Mouse (Mus musculus) MEL (cell line): ENCODE measurements at regions not wholly inside any gene's neighbourhood (a gene's known extent, or its start where the extent isn't known, plus 50 kb on each side); places are given as distances from the start of the nearest gene placed in this dataset.

ENCODE experiments used
- DNase-seq: peaks from one replicate; pipeline ENCODE4 v3.0.0; 2011; ENCODE audit warnings: low read depth, low spot score
- H3K27ac ChIP-seq: 2 replicates; pipeline ENCODE4 v1.5.1; 2012; ENCODE audit warnings: low read depth, mild to moderate bottlenecking, control low read depth, low read length, moderate library complexity; ENCODE audit not compliant: control insufficient read depth
- H3K27me3 ChIP-seq, 2 experiments: fragments of 150-350 bp in 1 of 2; sonication (generic) in 1 of 2; 2 replicates each; pipeline ENCODE4 v1.6.1; 2012; ENCODE audit warnings: low read length in 2 of 2, mild to moderate bottlenecking in 2 of 2, improper control_type of control experiment in 1 of 2, moderate library complexity in 1 of 2; ENCODE audit not compliant: insufficient read depth in 2 of 2, control insufficient read depth in 1 of 2
- H3K36me3 ChIP-seq, 2 experiments: 2 replicates each; pipeline ENCODE4 v1.6.1; 2012 to 2014; ENCODE audit warnings: low read length in 2 of 2, improper control_type of control experiment in 1 of 2, inconsistent platforms in 1 of 2, mild to moderate bottlenecking in 1 of 2; ENCODE audit not compliant: insufficient read depth in 2 of 2, control insufficient read depth in 1 of 2
- H3K4me1 ChIP-seq, 2 experiments: fragments of 150-350 bp in 1 of 2; sonication (generic) in 1 of 2; 2 replicates each; pipeline ENCODE4 v1.6.1; 2012; ENCODE audit warnings: low read length in 2 of 2, improper control_type of control experiment in 1 of 2, mild to moderate bottlenecking in 1 of 2; ENCODE audit not compliant: insufficient read depth in 2 of 2, control insufficient read depth in 1 of 2
- H3K4me3 ChIP-seq, 2 experiments: fragments of 150-350 bp in 1 of 2; sonication (generic) in 1 of 2; 2 replicates each; pipeline ENCODE4 v1.5.1; 2012; ENCODE audit warnings: low read depth in 2 of 2, low read length in 2 of 2, mild to moderate bottlenecking in 2 of 2, moderate library complexity in 2 of 2, control low read depth in 1 of 2, improper control_type of control experiment in 1 of 2; ENCODE audit not compliant: control insufficient read depth in 1 of 2, insufficient read depth in 1 of 2
- H3K79me2 ChIP-seq: 2 replicates; pipeline ENCODE4 v1.6.1; 2012; ENCODE audit warnings: mild to moderate bottlenecking, low read length, moderate library complexity; ENCODE audit not compliant: control insufficient read depth, poor library complexity, insufficient read depth
- H3K9ac ChIP-seq: 2 replicates; pipeline ENCODE4 v1.6.1; 2012; ENCODE audit warnings: low read depth, mild to moderate bottlenecking, control low read depth, low read length, moderate library complexity; ENCODE audit not compliant: control insufficient read depth, poor library complexity, severe bottlenecking
- H3K9me3 ChIP-seq: fragments of 150-350 bp; sonication (generic); replicated peaks from 2 replicates; pipeline ENCODE4 v1.6.1; 2012; ENCODE audit warnings: mild to moderate bottlenecking, low read length, improper control_type of control experiment, moderate library complexity; ENCODE audit not compliant: insufficient read depth
- CHD2 ChIP-seq: IDR thresholded peaks from 2 replicates; pipeline ENCODE4 v1.6.1; 2011; ENCODE audit warnings: low read length, improper control_type of control experiment
- CTCF ChIP-seq, 3 experiments: IDR thresholded peaks in 2 of 3; conservative IDR thresholded peaks in 1 of 3; 2 replicates each; pipeline ENCODE4 v1.5.1; 2011 to 2012; ENCODE audit warnings: low read length in 3 of 3, low read depth in 2 of 3, mild to moderate bottlenecking in 2 of 3, improper control_type of control experiment in 1 of 3, inconsistent platforms in 1 of 3, mixed read lengths in 1 of 3, moderate library complexity in 1 of 3; ENCODE audit not compliant: control insufficient read depth in 1 of 3, insufficient read depth in 1 of 3, poor library complexity in 1 of 3, severe bottlenecking in 1 of 3
- ELF1 ChIP-seq: IDR thresholded peaks from 2 replicates; pipeline ENCODE4 v1.6.1; 2014; ENCODE audit warnings: low read depth, mild to moderate bottlenecking, inconsistent platforms, low read length, improper control_type of control experiment, moderate library complexity
- EP300 ChIP-seq, 2 experiments: IDR thresholded peaks; 2 replicates each; pipeline ENCODE4 v1.6.1; 2011; ENCODE audit warnings: improper control_type of control experiment in 2 of 2, low read length in 2 of 2, low read depth in 1 of 2, mild to moderate bottlenecking in 1 of 2
- ETS1 ChIP-seq: IDR thresholded peaks from 2 replicates; pipeline ENCODE4 v1.6.1; 2012; ENCODE audit warnings: low read depth, mild to moderate bottlenecking, inconsistent platforms, low read length, improper control_type of control experiment, moderate library complexity
- GABPA ChIP-seq: IDR thresholded peaks from 2 replicates; pipeline ENCODE4 v1.6.1; 2012; ENCODE audit warnings: low read depth, mild to moderate bottlenecking, inconsistent platforms, low read length, improper control_type of control experiment, moderate library complexity
- GATA1 ChIP-seq: IDR thresholded peaks from 2 replicates; pipeline ENCODE4 v1.6.1; 2011; ENCODE audit warnings: low read depth, low read length, improper control_type of control experiment
- HCFC1 ChIP-seq: IDR thresholded peaks from 2 replicates; pipeline ENCODE4 v1.6.1; 2012; ENCODE audit warnings: low read depth, mild to moderate bottlenecking, inconsistent platforms, low read length, improper control_type of control experiment, moderate library complexity
- MAX ChIP-seq: IDR thresholded peaks from 2 replicates; pipeline ENCODE4 v1.6.1; 2011; ENCODE audit warnings: low read length, improper control_type of control experiment
- MEF2A ChIP-seq: IDR thresholded peaks from 2 replicates; pipeline ENCODE4 v1.6.1; 2014; ENCODE audit warnings: low read depth, mild to moderate bottlenecking, inconsistent platforms, low read length, improper control_type of control experiment; ENCODE audit not compliant: poor library complexity, insufficient replicate concordance, severe bottlenecking; ENCODE audit errors: extremely low read depth
- MXI1 ChIP-seq: IDR thresholded peaks from 2 replicates; pipeline ENCODE4 v1.6.1; 2011; ENCODE audit warnings: mild to moderate bottlenecking, low read depth, low read length, improper control_type of control experiment
- MYB ChIP-seq: IDR thresholded peaks from 2 replicates; pipeline ENCODE4 v1.6.1; 2011; ENCODE audit warnings: mild to moderate bottlenecking, low read depth, low read length, improper control_type of control experiment
- NELFE ChIP-seq: IDR thresholded peaks from 2 replicates; pipeline ENCODE4 v1.6.1; 2011; ENCODE audit warnings: low read depth, low read length, improper control_type of control experiment
- POLR2A ChIP-seq, 2 experiments: IDR thresholded peaks; 2 replicates each; pipeline ENCODE4 v1.6.1; 2011 to 2012; ENCODE audit warnings: low read length in 2 of 2, mild to moderate bottlenecking in 2 of 2, control low read depth in 1 of 2, improper control_type of control experiment in 1 of 2, low read depth in 1 of 2, moderate library complexity in 1 of 2; ENCODE audit not compliant: control insufficient read depth in 1 of 2, insufficient read depth in 1 of 2, poor library complexity in 1 of 2
- POLR2AphosphoS2 ChIP-seq: IDR thresholded peaks from 2 replicates; pipeline ENCODE4 v1.6.1; 2011; ENCODE audit warnings: low read length, improper control_type of control experiment
- RAD21 ChIP-seq: IDR thresholded peaks from 2 replicates; pipeline ENCODE4 v1.6.1; 2011; ENCODE audit warnings: mild to moderate bottlenecking, low read depth, low read length, improper control_type of control experiment
- SIN3A ChIP-seq: IDR thresholded peaks from 2 replicates; pipeline ENCODE4 v1.6.1; 2012; ENCODE audit warnings: low read length, improper control_type of control experiment, inconsistent platforms
- TAL1 ChIP-seq: IDR thresholded peaks from 2 replicates; pipeline ENCODE4 v1.6.1; 2012; ENCODE audit warnings: mild to moderate bottlenecking, inconsistent platforms, low read length, moderate library complexity, mixed read lengths
- TCF12 ChIP-seq: IDR thresholded peaks from 2 replicates; pipeline ENCODE4 v1.6.1; 2014; ENCODE audit warnings: low read depth, mild to moderate bottlenecking, inconsistent platforms, low read length, improper control_type of control experiment, moderate library complexity
- UBTF ChIP-seq: IDR thresholded peaks from 2 replicates; pipeline ENCODE4 v1.6.1; 2012; ENCODE audit warnings: low read depth, mild to moderate bottlenecking, inconsistent platforms, low read length, improper control_type of control experiment, moderate library complexity, borderline replicate concordance; ENCODE audit not compliant: insufficient read depth
- ZKSCAN1 ChIP-seq: IDR thresholded peaks from 2 replicates; pipeline ENCODE4 v1.6.1; 2012; ENCODE audit warnings: low read depth, mild to moderate bottlenecking, inconsistent platforms, low read length, improper control_type of control experiment, moderate library complexity

GRCm38 (mm10) chr6:127253935-127254334, 101.9 kb upstream of the Ccnd2 start:
- peak; percentile 7 for DNase-seq
- H3K27me3 ChIP-seq: no peaks in the 10 kb centered on the region
- no peak overlapping the region for H3K4me3 ChIP-seq
- H3K4me1 ChIP-seq: no peaks in the 10 kb centered on the region
- no peaks in the 10 kb centered on the region for H3K79me2 ChIP-seq
- H3K9ac ChIP-seq: no peak overlapping the region
- no peaks in the 10 kb centered on the region for H3K36me3 ChIP-seq
- H3K9me3 ChIP-seq: no peaks in the 10 kb centered on the region
- no peak for TF ChIP-seq TAL1
- TF ChIP-seq MYB: no peak
- TF ChIP-seq ELF1: no peak
- no peak for TF ChIP-seq MEF2A
- no peak for TF ChIP-seq RAD21
- no peak for TF ChIP-seq ZKSCAN1
- TF ChIP-seq UBTF: no peak
- TF ChIP-seq POLR2AphosphoS2: no peak
- no peak for TF ChIP-seq CTCF (IDR thresholded peaks at IDR 0.05 in 2 of 3, conservative IDR thresholded peaks at IDR 0.05 in 1 of 3; ENCODE audit: control insufficient read depth in 1 of 3, insufficient read depth in 1 of 3, low read depth in 2 of 3, low read length in 3 of 3, poor library complexity in 1 of 3, severe bottlenecking in 1 of 3)
- no peak for TF ChIP-seq ETS1
- no peak for TF ChIP-seq CHD2
- no peak for TF ChIP-seq HCFC1
- no peak for TF ChIP-seq SIN3A
- no peak for TF ChIP-seq TCF12
- no peak for TF ChIP-seq EP300 (IDR thresholded peaks at IDR 0.05; ENCODE audit: low read depth in 1 of 2, low read length in 2 of 2)
- TF ChIP-seq MAX: no peak
- no peak for TF ChIP-seq NELFE
- no peak for TF ChIP-seq POLR2A (IDR thresholded peaks at IDR 0.05; ENCODE audit: control insufficient read depth in 1 of 2, insufficient read depth in 1 of 2, low read depth in 1 of 2, low read length in 2 of 2, poor library complexity in 1 of 2)
- no peak overlapping the region for H3K27ac ChIP-seq

- no peak overlapping the region for H3K27ac ChIP-seq
- H3K4me1 ChIP-seq: peaks cover 0 to 4% of the 10 kb centered on the region in 2 experiments; a peak in 1 of 4 replicates
- H3K27me3 ChIP-seq: no peaks in the 10 kb centered on the region; a peak in 1 of 4 replicates
- no peak for DNase-seq
- no peaks in the 10 kb centered on the region for H3K79me2 ChIP-seq
- H3K36me3 ChIP-seq: peaks cover 0 to 3% of the 10 kb centered on the region in 2 experiments; a peak in 2 of 4 replicates
- no peak overlapping the region for H3K4me3 ChIP-seq
- TF ChIP-seq GATA1 (no peak), POLR2A (IDR thresholded peaks at IDR 0.05; ENCODE audit: control insufficient read depth in 1 of 2, insufficient read depth in 1 of 2, low read depth in 1 of 2, low read length in 2 of 2, poor library complexity in 1 of 2) (no peak), TAL1 (no peak; the same call in 1 of the 2 replicates), MXI1 (no peak), GABPA (no peak)
- TF ChIP-seq, all 39 proteins: peak for 0
- H3K9me3 ChIP-seq: no peaks in the 10 kb centered on the region
- H3K9ac ChIP-seq: no peak overlapping the region
These were observed 112.1 kb upstream of the Ccnd2 start for GRCm38 (mm10) chr6:127263903-127264680.
